11 mouse cellular contexts compared by ENCODE assay signal in the genomic region with DNA sequence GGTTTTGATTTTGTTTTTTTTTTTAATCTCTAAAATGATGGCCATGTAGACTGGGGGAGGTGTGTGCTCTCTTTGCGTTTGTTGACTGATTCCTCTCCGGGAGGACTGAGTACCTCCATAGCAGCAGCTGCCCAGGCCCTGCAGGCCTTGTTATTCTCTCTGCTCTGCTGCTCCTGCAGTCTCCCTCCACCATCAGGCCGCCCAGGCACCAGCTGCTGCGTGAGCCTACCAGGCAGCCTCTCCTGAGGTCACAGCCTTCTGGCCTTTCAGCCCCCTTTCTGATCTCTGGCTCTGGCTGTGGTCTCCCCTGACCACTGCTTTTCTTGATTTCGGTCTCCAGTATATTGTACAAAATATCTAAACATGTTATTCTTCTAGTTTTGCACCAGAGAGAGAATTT. TPM values are rescaled to one million over a fixed set of nuclear protein-coding genes. Genes with fewer than 3 reads are reported as not detected.
DNase-seq lines count a peak whose midpoint lies in the region; ATAC-seq and TF ChIP-seq lines count a peak whose summit lies in the region.
"Had no signal": no experiment of that assay in that cellular context is flagged by ENCODE, and none has a peak within 500 bp of the region (broad histone marks: within the 10 kb centered on the region; RNA-seq: fewer than 3 reads in every experiment).

No protein-coding gene starts in this region.

- TF ChIP-seq CTCF in brain, embryonic 14.5 days (IDR thresholded peaks at IDR 0.05; ENCODE audit: borderline replicate concordance, extremely low read depth, insufficient read depth, insufficient read length), result no peak

- no peaks in the 10 kb centered on the region for H3K27me3 ChIP-seq in midbrain, embryonic 13.5 days
- H3K27me3 ChIP-seq: forebrain, embryonic 12.5 days had no signal

- peaks cover 31% of the 10 kb centered on the region for H3K4me1 ChIP-seq in midbrain, embryonic 13.5 days (replicated peaks)

- H3K36me3 ChIP-seq in midbrain, embryonic 13.5 days, result no peaks in the 10 kb centered on the region
- H3K36me3 ChIP-seq: forebrain, embryonic 12.5 days had no signal

- WGBS in midbrain, embryonic 13.5 days, result 25% methylated on average over 5 of the region's 5 CpGs

- DNase-seq in cerebellum, postnatal 14 days, result peak; percentile 50 to 53
- no peak for DNase-seq in cerebellum, adult 11-12 months
- DNase-seq in layer of hippocampus, adult 11-12 months (ENCODE audit: low spot score), result peak; percentile 8
- no peak for DNase-seq in layer of hippocampus, adult 18-20 months (ENCODE audit: low spot score in 2 of 2)
- DNase-seq in brain, embryonic 14.5 days (ENCODE audit: low read depth), result peak; percentile 50
- DNase-seq in retina, postnatal 1 day, result no peak
- DNase-seq: heart, adult 11 months; lung, postnatal 36 days had no signal

- no peak overlapping the region for H3K4me2 ChIP-seq in midbrain, embryonic 13.5 days (replicated peaks)
- H3K4me2 ChIP-seq: forebrain, embryonic 12.5 days had no signal

- no peaks in the 10 kb centered on the region for H3K9me3 ChIP-seq in midbrain, embryonic 13.5 days
- H3K9me3 ChIP-seq: forebrain, embryonic 12.5 days had no signal

- no peak for ATAC-seq in midbrain, embryonic 13.5 days
- no peak for ATAC-seq in erythroblast, adult 5-6 weeks (replicated peaks; ENCODE audit: low FRiP score, poor library complexity, severe bottlenecking)

- no peak for TF ChIP-seq POLR2A in brain, embryonic 14.5 days (IDR thresholded peaks at IDR 0.05; ENCODE audit: borderline replicate concordance, extremely low read depth, insufficient read depth, insufficient read length, poor library complexity, severe bottlenecking)

- no peak overlapping the region for H3K27ac ChIP-seq in midbrain, embryonic 13.5 days
- H3K27ac ChIP-seq: forebrain, embryonic 12.5 days had no signal

- peak overlapping the region; percentile 20; the same call in 1 of the 2 replicates for H3K9ac ChIP-seq in midbrain, embryonic 13.5 days (replicated peaks)
- H3K9ac ChIP-seq: forebrain, embryonic 12.5 days had no signal

- no peak overlapping the region for H3K4me3 ChIP-seq in midbrain, embryonic 13.5 days (replicated peaks)
- H3K4me3 ChIP-seq: forebrain, embryonic 12.5 days had no signal

RNA-seq across cellular contexts. Expression of a gene that starts 56.7 kb away (rescaled TPM):
- total RNA-seq in layer of hippocampus, adult 18-20 months (2021), result 100 to 1,000 TPM; 150 to 152 TPM
- 115 and 121 TPM in 2 replicates for polyA plus RNA-seq in brain, embryonic 14.5 days (2012; rRNA removed)
- polyA plus RNA-seq in midbrain, embryonic 13.5 days (2015; fragmentation: Nextera tagmentation; extraction: Ambion mirVana), result 102 and 109 TPM in 2 replicates
- not detected in 2 replicates for total RNA-seq in erythroblast, adult 5-6 weeks (2015; ENCODE audit: low replicate concordance)
- total RNA-seq in erythroblast, adult 5-6 weeks (2017; ENCODE audit: low replicate concordance), result not detected in 2 replicates

Comparison
In these comparisons a context has a peak if more than half of its experiments do, and no peak if none do; other contexts are left out.
1. DNase-seq: peak in cerebellum, postnatal 14 days (2 of 2), layer of hippocampus, adult 11-12 months (single experiment) and brain, embryonic 14.5 days (single experiment); none in cerebellum, adult 11-12 months (single experiment), layer of hippocampus, adult 18-20 months (0 of 2) and retina, postnatal 1 day (single experiment).
2. RNA of a gene that starts 56.7 kb away (total RNA-seq): 150 to 152 TPM in layer of hippocampus, adult 18-20 months; not detected in erythroblast, adult 5-6 weeks; every median in the first group is over 100 times any median in the second.